Mouse (Mus musculus): ENCODE measurements around the gene Asna1. TPM values are rescaled to one million over a fixed set of nuclear protein-coding genes. Genes with fewer than 3 reads are reported as not detected.

The Asna1 gene
- polyA plus RNA-seq, 1 experiment from 2014 or later = 159 TPM

GRCm38 (mm10) chr8:84977435-84978247 lies 47.4 kb downstream of the Asna1 start:
- no peak for TF ChIP-seq CTCF (IDR thresholded peaks at IDR 0.05)
- in situ Hi-C loops (cut with MboI; ENCODE audit: low pct_unique_long_range_greater_than_20kb) = no loop called here
- H3K27me3 ChIP-seq = no peaks in the 10 kb centered on the region
- POLR2A ChIA-PET = interaction anchor here (0.5 to 9.8 kb wide), 7 partner anchors 9 to 320 kb away, joined by 3 to 225 read pairs (median 5); partner anchors contain the start of genes Gm49661, Hook2, Prdx2 and Rnaseh2a
- DNase-seq (ENCODE audit: low read depth, low spot score) = no peak
- no peak for ATAC-seq
- CTCF ChIA-PET = interaction anchor here (1.0 to 13.4 kb wide), 2 partner anchors 13 to 21 kb away, joined by 4 to 351 read pairs; partner anchors contain the start of gene Hook2

- in situ Hi-C loops (cut with MboI; ENCODE audit: low pct_unique_long_range_greater_than_20kb) = no loop called here
Observed at GRCm38 (mm10) chr8:84976763-84977434, 48.2 kb downstream of the Asna1 start.

GRCm38 (mm10) chr8:84976031-84976762 lies 48.9 kb downstream of the Asna1 start:
- ChIA-PET CTCF (interaction anchor here (1.8 to 13.4 kb wide), 5 partner anchors 8 to 62 kb away, joined by 8 to 351 read pairs (median 24); partner anchors contain the start of gene Hook2), POLR2A (interaction anchor here (0.9 to 9.8 kb wide), 7 partner anchors 9 to 50 kb away, joined by 3 to 225 read pairs (median 7); partner anchors contain the start of genes Hook2 and Trir)
- DNase-seq (ENCODE audit: low read depth, low spot score) (no peak), ATAC-seq (peak; percentile 24)
- no peak for TF ChIP-seq CTCF (IDR thresholded peaks at IDR 0.05)
- H3K27me3 ChIP-seq = no peaks in the 10 kb centered on the region
- in situ Hi-C loops (cut with MboI; ENCODE audit: low pct_unique_long_range_greater_than_20kb) = no loop called here

More at GRCm38 (mm10) chr8:84976763-84977434, 48.2 kb downstream of the Asna1 start:
- no peaks in the 10 kb centered on the region for H3K27me3 ChIP-seq
- POLR2A ChIA-PET = interaction anchor here (0.9 to 9.8 kb wide), 5 partner anchors 8 to 50 kb away, joined by 3 to 225 read pairs (median 7); partner anchors contain the start of genes Gm49661, Hook2, Prdx2 and Rnaseh2a
- TF ChIP-seq CTCF (IDR thresholded peaks at IDR 0.05) = no peak
- CTCF ChIA-PET = interaction anchor here (3.0 to 13.4 kb wide), 2 partner anchors 8 to 14 kb away, joined by 24 to 351 read pairs; partner anchors contain the start of gene Hook2
- DNase-seq (ENCODE audit: low read depth, low spot score) (no peak), ATAC-seq (no peak)

- DNase-seq (ENCODE audit: low read depth, low spot score) (no peak), ATAC-seq (no peak)
- in situ Hi-C loops (cut with MboI; ENCODE audit: low pct_unique_long_range_greater_than_20kb) = no loop called here
- no peaks in the 10 kb centered on the region for H3K27me3 ChIP-seq
- CTCF ChIA-PET = interaction anchor here (1.0 to 13.4 kb wide), 10 partner anchors 9 to 70 kb away, joined by 3 to 351 read pairs (median 8); partner anchors contain the start of gene Hook2
- no peak for TF ChIP-seq CTCF (IDR thresholded peaks at IDR 0.05)
- POLR2A ChIA-PET = interaction anchor here (0.6 to 9.8 kb wide), 10 partner anchors 9 to 313 kb away, joined by 3 to 225 read pairs (median 6); partner anchors contain the start of genes Gm5741, Hook2, Ier2 and Trir
Observed at GRCm38 (mm10) chr8:84975434-84975833, 49.6 kb downstream of the Asna1 start.

GRCm38 (mm10) chr8:84974543-84975142 lies 50.4 kb downstream of the Asna1 start:
- ATAC-seq (no peak), DNase-seq (ENCODE audit: low read depth, low spot score) (no peak)
- H3K27me3 ChIP-seq = no peaks in the 10 kb centered on the region
- POLR2A ChIA-PET = interaction anchor here (1.1 to 9.8 kb wide), 7 partner anchors 8 to 312 kb away, joined by 3 to 225 read pairs (median 5); partner anchors contain the start of genes Hook2 and Ier2
- in situ Hi-C loops (cut with MboI; ENCODE audit: low pct_unique_long_range_greater_than_20kb) = no loop called here
- CTCF ChIA-PET = interaction anchor here (0.9 to 13.4 kb wide), 12 partner anchors 9 to 69 kb away, joined by 3 to 351 read pairs (median 8); partner anchors contain the start of gene Hook2
- TF ChIP-seq CTCF (IDR thresholded peaks at IDR 0.05) = no peak

- in situ Hi-C loops (cut with MboI; ENCODE audit: low pct_unique_long_range_greater_than_20kb) = no loop called here
- ATAC-seq (no peak), DNase-seq (ENCODE audit: low read depth, low spot score) (no peak)
- POLR2A ChIA-PET = interaction anchor here (1.1 to 9.8 kb wide), 5 partner anchors 14 to 55 kb away, joined by 3 to 225 read pairs (median 5); partner anchors contain the start of gene Hook2
- H3K27me3 ChIP-seq = no peaks in the 10 kb centered on the region
- TF ChIP-seq CTCF (IDR thresholded peaks at IDR 0.05) = no peak
- CTCF ChIA-PET = interaction anchor here (0.9 to 13.4 kb wide), 13 partner anchors 8 to 161 kb away, joined by 3 to 351 read pairs (median 8); partner anchors contain the start of gene Hook2
Observed at GRCm38 (mm10) chr8:84973803-84974542, 51.1 kb downstream of the Asna1 start.

GRCm38 (mm10) chr8:84973079-84973478 lies 52.0 kb downstream of the Asna1 start:
- no peak for DNase-seq (ENCODE audit: low read depth, low spot score)
- in situ Hi-C loops (cut with MboI; ENCODE audit: low pct_unique_long_range_greater_than_20kb) = no loop called here
- no peak for TF ChIP-seq CTCF (IDR thresholded peaks at IDR 0.05)
- POLR2A ChIA-PET = interaction anchor here (9.8 kb wide), 1 partner anchor 15 kb away, joined by 225 read pairs; the partner anchor contains the start of gene Hook2
- no peaks in the 10 kb centered on the region for H3K27me3 ChIP-seq
- CTCF ChIA-PET = interaction anchor here (1.4 to 13.4 kb wide), 4 partner anchors 16 to 160 kb away, joined by 3 to 351 read pairs (median 26); partner anchors contain the start of gene Hook2
- ATAC-seq = no peak

GRCm38 (mm10) chr8:84970913-84971312 lies 54.2 kb downstream of the Asna1 start:
- ATAC-seq (no peak), DNase-seq (ENCODE audit: low read depth, low spot score) (no peak)
- ChIA-PET CTCF (interaction anchor here (5.2 to 13.4 kb wide), 2 partner anchors 20 to 26 kb away, joined by 44 to 351 read pairs; partner anchors contain the start of gene Hook2), POLR2A (interaction anchor here (1.5 to 2.0 kb wide), 3 partner anchors 11 to 19 kb away, joined by 5 to 6 read pairs (median 6); partner anchors contain the start of gene Hook2)
- no peak for TF ChIP-seq CTCF (IDR thresholded peaks at IDR 0.05)
- no peaks in the 10 kb centered on the region for H3K27me3 ChIP-seq
- in situ Hi-C loops (cut with MboI; ENCODE audit: low pct_unique_long_range_greater_than_20kb) = no loop called here

Data from Patski (cell line).